Mouse (Mus musculus): ENCODE results near the gene Dyrk3.

Gene Dyrk3

GRCm38 (mm10) chr1:131107575-131108308, 30.4 kb downstream of the Dyrk3 start:
- peak; percentile 43 for DNase-seq

- DNase-seq = no peak
Observed at GRCm38 (mm10) chr1:131103776-131104424, 34.2 kb downstream of the Dyrk3 start.

GRCm38 (mm10) chr1:131100808-131101207, 37.3 kb downstream of the Dyrk3 start:
- no peak for DNase-seq

- peak; percentile 92 for DNase-seq
Observed at GRCm38 (mm10) chr1:131097700-131098094, 40.4 kb downstream of the Dyrk3 start, which contains the start of gene Mapkapk2. Gene Mapkapk2 (minus strand): TSS chr1:131097826.

GRCm38 (mm10) chr1:131096803-131097699, 41.1 kb downstream of the Dyrk3 start:
- DNase-seq = peak; percentile 77

GRCm38 (mm10) chr1:131096132-131096695, 41.9 kb downstream of the Dyrk3 start:
- no peak for DNase-seq

DNA sequence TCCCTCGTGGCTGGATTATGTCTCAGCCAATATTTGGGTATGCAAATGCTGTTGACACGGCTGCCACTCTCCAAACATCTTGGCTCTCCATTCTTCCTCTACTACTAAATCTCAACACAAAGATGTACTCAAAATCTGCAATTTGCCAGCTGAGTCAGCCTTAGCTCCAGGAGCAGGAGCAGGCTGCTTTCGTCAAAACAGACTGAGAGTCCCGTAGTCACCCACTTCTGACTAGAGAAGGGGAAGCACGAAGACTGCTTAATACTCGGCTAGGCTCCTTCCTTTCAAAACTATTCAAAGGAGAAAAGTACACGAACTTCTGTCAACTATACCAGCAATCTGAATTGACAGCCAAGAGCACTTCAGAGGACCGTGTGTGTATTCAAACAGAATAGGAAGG, 42.6 kb downstream of the Dyrk3 start:
- no peak for DNase-seq

DNA sequence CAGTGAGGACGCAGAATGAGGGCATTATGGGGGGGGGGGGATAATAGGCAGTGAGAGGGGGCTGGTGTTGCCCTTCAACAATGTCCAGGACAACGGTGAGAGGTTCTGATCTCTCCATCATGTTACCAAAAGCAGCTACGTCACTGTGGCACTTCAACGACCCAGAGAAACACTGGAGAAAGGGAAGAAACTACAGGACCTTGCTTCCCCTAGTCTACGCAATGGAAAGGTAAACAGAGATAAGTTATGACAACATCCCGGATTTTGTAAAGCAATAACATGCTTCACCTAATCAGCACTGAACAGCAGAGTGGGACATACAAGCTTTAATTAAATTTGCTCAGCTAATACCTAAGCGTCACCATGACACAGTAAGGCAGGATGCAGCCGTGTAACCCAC, 44.3 kb downstream of the Dyrk3 start:
- DNase-seq = no peak

- DNase-seq = no peak
Observed at GRCm38 (mm10) chr1:131092846-131093245, 45.3 kb downstream of the Dyrk3 start.

- no peak for DNase-seq
Observed at GRCm38 (mm10) chr1:131092173-131092572, 46.0 kb downstream of the Dyrk3 start.

DNA sequence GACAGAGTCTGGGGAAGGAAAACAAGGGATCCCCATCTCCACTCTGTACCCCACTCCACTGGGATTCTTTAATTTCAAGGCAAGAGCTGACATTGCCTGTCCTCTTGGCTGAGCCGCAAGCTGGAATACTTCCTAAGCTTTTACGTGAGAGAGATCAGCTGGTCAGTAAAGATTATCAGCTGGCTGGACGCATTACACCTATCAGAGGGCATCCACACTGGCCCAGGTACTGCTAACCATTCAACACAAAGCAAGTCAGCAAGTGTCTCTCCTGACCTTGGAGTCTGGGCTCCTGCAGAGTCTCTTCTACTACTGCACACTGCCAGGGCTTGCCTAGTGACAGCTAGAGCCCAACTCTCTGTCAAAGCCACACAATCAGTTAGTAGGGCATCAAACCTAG, 46.7 kb downstream of the Dyrk3 start:
- no peak for DNase-seq

DNA sequence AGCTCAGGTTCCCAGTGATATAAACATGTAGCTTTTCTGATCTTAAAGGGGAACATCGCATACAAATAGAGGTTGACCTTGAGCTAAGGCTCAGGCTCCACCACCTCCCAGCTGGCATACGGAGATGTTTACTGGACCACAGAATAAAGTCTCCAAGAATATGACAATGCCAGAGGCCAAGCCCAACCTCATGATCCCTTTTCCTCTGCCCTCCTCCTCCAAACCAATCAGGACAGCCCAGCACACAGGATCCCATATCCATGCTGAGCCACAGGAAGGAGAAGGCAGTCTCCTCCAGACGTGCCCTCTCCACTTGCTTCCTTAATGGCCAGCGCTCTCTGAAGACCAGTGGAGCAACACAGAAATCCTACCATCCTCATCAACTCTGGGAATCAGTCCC, 47.3 kb downstream of the Dyrk3 start:
- DNase-seq = no peak

DNA sequence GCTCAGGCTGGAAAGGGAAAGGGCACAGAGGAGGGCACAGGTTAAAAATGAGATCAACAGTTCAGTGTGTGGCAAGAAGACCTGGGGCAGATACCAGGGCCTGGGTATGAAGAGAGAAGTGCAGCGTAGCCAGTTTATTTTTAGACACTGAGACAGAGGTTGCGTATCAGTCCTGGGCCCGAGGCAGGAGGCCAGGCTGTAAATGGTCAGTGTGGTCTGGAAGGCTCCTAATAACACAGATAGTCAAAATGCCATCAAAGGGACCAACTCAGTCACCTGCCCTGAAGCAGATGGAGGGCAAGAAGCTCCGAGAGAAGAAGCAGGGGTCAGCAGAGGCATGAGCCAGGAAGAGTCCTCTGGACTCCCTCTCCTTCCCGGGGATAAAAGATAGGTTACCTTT, 47.9 kb downstream of the Dyrk3 start:
- DNase-seq = peak; percentile 42

DNA sequence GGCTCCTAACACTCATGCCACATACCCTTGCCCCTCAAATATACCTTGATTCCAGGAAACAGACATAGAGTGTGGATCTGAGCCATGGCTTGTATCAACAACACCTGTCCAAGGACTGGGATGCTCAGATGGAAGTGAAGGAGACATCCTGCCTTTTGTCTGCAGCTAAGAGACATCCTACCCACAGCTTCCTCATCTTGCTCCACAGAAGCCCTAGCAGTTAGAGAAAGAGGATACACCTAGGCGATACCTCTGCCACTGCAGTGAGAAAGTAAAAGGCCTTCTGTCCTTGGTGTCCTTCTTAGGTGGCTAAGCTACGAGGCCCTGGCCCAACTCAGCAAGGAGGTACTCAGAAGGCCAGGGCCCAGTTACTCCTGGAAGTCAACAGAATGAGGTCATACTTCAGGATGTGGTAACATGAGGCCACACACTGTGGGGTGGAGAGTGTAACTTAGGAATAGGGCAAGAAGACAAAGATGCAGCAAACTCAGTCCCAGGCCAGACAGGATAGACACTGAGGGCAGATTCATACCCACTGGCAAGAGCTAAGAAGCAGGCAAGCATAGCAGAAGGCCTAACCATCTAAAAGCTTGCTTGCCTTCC, 48.5 kb downstream of the Dyrk3 start:
- no peak for DNase-seq

- DNase-seq = no peak
Observed at GRCm38 (mm10) chr1:131088547-131088946, 49.6 kb downstream of the Dyrk3 start.

GRCm38 (mm10) chr1:131086907-131087306, 51.2 kb downstream of the Dyrk3 start:
- peak; percentile 59 for DNase-seq

GRCm38 (mm10) chr1:131085957-131086739, 52.0 kb downstream of the Dyrk3 start:
- DNase-seq = no peak

- DNase-seq = no peak
Observed at GRCm38 (mm10) chr1:131085272-131085671, 52.9 kb downstream of the Dyrk3 start.

DNA sequence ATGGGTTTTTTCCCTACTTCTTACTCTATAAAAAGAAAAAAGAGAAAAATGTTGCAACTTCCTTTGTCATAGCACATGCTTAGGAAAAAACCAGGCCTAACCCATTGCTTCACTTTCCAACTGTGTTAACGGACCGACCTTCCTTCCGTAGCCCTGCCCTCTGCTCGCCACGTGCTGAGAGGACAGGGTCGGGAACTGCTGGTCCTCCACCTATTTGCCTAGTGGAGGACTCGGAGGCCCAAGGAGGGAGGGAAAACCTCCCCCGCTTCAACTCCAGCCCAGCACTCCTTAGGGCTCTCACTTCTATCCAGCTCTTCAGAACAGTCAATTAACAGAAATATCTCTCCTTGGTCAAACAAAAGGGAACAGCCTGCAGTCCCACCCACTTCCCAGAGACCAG, 53.9 kb downstream of the Dyrk3 start:
- DNase-seq = peak; percentile 51

GRCm38 (mm10) chr1:131083609-131084008, 54.5 kb downstream of the Dyrk3 start:
- DNase-seq = no peak

- no peak for DNase-seq
Observed at GRCm38 (mm10) chr1:131083122-131083521, 55.0 kb downstream of the Dyrk3 start.

DNA sequence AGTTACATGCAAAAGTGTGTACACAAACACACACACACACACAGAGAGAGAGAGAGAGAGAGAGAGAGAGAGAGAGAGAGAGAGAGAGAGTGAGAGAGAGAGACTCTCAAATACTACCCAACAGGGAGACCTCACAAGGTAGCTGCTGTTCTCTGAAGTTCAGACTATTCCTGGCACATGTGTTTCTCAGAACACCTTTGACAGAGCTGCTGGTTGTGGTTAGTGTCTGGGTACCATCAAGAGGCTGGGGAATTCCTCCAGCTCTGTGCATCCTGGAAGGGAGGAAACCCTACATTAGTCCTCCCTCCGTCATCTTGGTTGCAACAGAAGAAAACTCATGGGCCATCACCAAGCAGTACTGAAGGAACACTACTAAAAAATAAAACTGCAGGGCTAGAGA, 57.5 kb downstream of the Dyrk3 start:
- DNase-seq = no peak

Measured in kidney, adult 18-20 months (tissue).